Mouse (Mus musculus): Measurements from ENCODE around the gene Plod2. TPM values are rescaled to one million over a fixed set of nuclear protein-coding genes. Genes with fewer than 3 reads are reported as not detected.

Plod2 gene
- polyA plus RNA-seq (2012; ENCODE audit: insufficient read depth, insufficient read length, missing spikeins) = 1.3 and 1.9 TPM in 2 replicates

DNA sequence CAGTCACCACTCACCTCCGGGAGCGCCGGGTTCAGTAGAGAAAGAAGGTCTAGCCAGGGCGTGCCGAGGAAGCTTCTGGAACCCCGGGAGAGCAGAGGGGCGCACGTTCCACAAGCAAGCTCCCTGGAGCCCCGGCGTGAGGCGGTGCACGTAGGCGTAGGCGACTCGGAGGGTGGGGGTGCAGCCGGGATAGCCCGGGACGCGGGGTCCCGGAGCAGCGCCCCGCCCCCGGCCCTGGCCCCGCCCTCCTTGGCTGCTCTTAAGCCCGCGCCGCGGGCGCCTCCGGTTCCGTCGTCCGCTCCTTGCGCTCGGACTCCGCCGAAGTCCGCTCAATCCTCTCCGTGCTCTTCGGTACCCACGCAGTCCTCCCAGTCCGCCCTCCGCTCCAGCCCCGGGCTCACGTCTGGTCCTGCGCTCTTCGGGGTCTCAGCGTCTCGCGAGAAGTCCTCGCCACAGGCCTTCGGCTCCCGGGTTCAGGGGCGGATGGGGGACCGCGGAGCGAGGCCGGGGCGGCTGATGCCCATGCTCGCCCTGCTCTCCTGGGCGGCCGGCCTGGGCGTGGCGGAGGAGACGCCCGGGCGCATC is at the start of gene Plod2:
Gene Plod2, plus strand, starts transcription at position 247 of the 585 bp plus-strand sequence.
- peak within 1 kb of the TSS; percentile 44 for H3K27ac ChIP-seq (replicated peaks; ENCODE audit: low read depth, low read length)
- H3K4me1 ChIP-seq (ENCODE audit: control insufficient read depth, insufficient read depth, insufficient read length, low read length) = no peaks in the 10 kb centered on the region
- H3K4me3 ChIP-seq (ENCODE audit: insufficient read depth, low read depth, low read length) = peak within 1 kb of the TSS; percentile 70

DNA sequence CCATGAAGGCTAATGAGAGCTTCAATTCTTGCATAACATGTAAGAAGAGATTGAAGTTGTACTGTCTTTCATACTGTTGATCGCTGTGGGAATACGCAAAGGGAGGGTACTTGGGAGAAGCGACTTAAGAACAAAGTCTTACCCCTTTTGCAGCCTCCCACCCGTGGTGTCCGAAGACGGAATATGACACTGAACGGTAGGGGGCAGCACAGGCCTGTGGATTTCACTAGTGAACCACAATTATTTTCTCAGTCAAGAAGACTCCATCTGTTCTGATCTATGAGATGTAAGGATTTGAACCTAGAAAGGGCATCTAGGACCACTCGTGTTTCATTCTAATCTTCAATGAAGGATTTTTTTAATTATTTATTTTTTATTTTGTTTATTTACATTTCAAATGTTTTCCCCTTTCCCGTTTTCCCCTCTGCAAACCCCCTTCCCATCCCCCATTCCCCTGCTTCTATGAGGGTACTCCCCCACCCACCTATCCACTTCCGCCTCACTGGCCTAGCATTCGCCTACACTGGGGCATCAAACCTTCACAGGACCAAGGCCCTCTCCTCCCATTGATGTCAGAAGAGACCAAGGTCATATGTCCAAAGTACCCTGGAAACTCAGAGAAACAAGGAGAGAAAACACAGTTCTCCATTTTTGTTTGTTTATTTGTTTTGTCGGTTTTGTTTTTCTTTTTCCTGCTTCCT is 42.2 kb upstream of the Plod2 start:
- Histone ChIP-seq H3K27ac (replicated peaks; ENCODE audit: low read depth, low read length) (no peak overlapping the region), H3K4me1 (ENCODE audit: control insufficient read depth, insufficient read depth, insufficient read length, low read length) (no peaks in the 10 kb centered on the region), H3K4me3 (ENCODE audit: insufficient read depth, low read depth, low read length) (no peak overlapping the region)

- no peaks in the 10 kb centered on the region for H3K4me1 ChIP-seq (ENCODE audit: control insufficient read depth, insufficient read depth, insufficient read length, low read length)
- H3K27ac ChIP-seq (replicated peaks; ENCODE audit: low read depth, low read length) = no peak overlapping the region
- no peak overlapping the region for H3K4me3 ChIP-seq (ENCODE audit: insufficient read depth, low read depth, low read length)
These were observed 37.8 kb upstream of the Plod2 start for GRCm38 (mm10) chr9:92504256-92504655.

DNA sequence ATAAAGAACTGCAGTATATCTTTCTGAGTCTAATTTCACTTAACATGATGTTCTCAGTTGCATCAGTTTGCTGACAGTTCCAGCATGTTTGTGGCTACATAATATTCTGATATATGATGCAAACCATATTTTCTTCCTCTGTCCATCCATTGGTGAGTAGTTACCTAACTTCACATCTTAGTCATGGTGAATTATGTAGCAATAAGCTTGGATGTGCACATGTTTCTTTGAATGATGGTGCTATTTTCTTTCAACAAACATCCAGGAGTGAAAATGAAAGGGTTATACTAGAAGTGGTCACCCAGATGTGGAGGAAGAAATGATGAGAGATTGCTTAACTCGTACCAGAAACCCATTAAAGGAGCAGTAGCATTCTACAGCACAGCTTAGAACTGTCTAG is 37.1 kb upstream of the Plod2 start:
- Histone ChIP-seq H3K4me3 (ENCODE audit: insufficient read depth, low read depth, low read length) (no peak overlapping the region), H3K4me1 (ENCODE audit: control insufficient read depth, insufficient read depth, insufficient read length, low read length) (no peaks in the 10 kb centered on the region)

GRCm38 (mm10) chr9:92511696-92512095 is 30.3 kb upstream of the Plod2 start:
- Histone ChIP-seq H3K4me3 (ENCODE audit: insufficient read depth, low read depth, low read length) (no peak overlapping the region), H3K27ac (replicated peaks; ENCODE audit: low read depth, low read length) (no peak overlapping the region), H3K4me1 (ENCODE audit: control insufficient read depth, insufficient read depth, insufficient read length, low read length) (no peaks in the 10 kb centered on the region)

More for the DNA sequence above, 37.1 kb upstream of the Plod2 start:
- H3K27ac ChIP-seq (replicated peaks; ENCODE audit: low read depth, low read length) = no peak overlapping the region

DNA sequence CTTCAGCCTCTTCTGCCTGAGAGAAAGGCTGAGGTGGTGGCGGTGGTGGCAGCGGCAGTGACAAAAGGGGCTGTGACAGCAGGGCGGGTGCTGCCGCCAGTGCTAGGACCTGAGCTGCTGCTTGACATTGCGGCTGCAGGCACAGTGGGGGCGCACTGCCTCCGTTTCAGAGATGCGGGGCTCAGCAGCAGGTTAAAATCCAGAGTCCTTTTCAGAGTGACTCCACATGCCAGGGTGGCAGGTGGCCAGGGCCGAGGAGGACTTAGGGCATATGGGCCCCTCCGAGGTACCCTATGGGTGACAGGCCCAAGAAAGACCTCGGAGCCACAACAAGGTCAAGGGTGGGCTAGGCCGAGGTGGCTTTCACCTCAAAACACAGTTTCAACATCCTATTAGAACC is 25.0 kb upstream of the Plod2 start:
- H3K4me3 ChIP-seq (ENCODE audit: insufficient read depth, low read depth, low read length) = no peak overlapping the region
- no peak overlapping the region for H3K27ac ChIP-seq (replicated peaks; ENCODE audit: low read depth, low read length)
- H3K4me1 ChIP-seq (ENCODE audit: control insufficient read depth, insufficient read depth, insufficient read length, low read length) = no peaks in the 10 kb centered on the region

- no peaks in the 10 kb centered on the region for H3K4me1 ChIP-seq (ENCODE audit: control insufficient read depth, insufficient read depth, insufficient read length, low read length)
- H3K4me3 ChIP-seq (ENCODE audit: insufficient read depth, low read depth, low read length) = no peak overlapping the region
- H3K27ac ChIP-seq (replicated peaks; ENCODE audit: low read depth, low read length) = no peak overlapping the region
These were observed 21.3 kb upstream of the Plod2 start for GRCm38 (mm10) chr9:92520751-92521150.

GRCm38 (mm10) chr9:92524506-92524905 is 17.5 kb upstream of the Plod2 start:
- H3K4me1 ChIP-seq (ENCODE audit: control insufficient read depth, insufficient read depth, insufficient read length, low read length) = no peaks in the 10 kb centered on the region
- H3K27ac ChIP-seq (replicated peaks; ENCODE audit: low read depth, low read length) = no peak overlapping the region
- H3K4me3 ChIP-seq (ENCODE audit: insufficient read depth, low read depth, low read length) = no peak overlapping the region

GRCm38 (mm10) chr9:92530055-92530454 is 12.0 kb upstream of the Plod2 start:
- H3K27ac ChIP-seq (replicated peaks; ENCODE audit: low read depth, low read length) = no peak overlapping the region
- H3K4me1 ChIP-seq (ENCODE audit: control insufficient read depth, insufficient read depth, insufficient read length, low read length) = no peaks in the 10 kb centered on the region
- H3K4me3 ChIP-seq (ENCODE audit: insufficient read depth, low read depth, low read length) = no peak overlapping the region

GRCm38 (mm10) chr9:92537735-92538134 is 4.3 kb upstream of the Plod2 start:
- H3K27ac ChIP-seq (replicated peaks; ENCODE audit: low read depth, low read length) = no peak overlapping the region
- H3K4me1 ChIP-seq (ENCODE audit: control insufficient read depth, insufficient read depth, insufficient read length, low read length) = no peaks in the 10 kb centered on the region
- H3K4me3 ChIP-seq (ENCODE audit: insufficient read depth, low read depth, low read length) = no peak overlapping the region

- Histone ChIP-seq H3K27ac (replicated peaks; ENCODE audit: low read depth, low read length) (no peak overlapping the region), H3K4me1 (ENCODE audit: control insufficient read depth, insufficient read depth, insufficient read length, low read length) (no peaks in the 10 kb centered on the region), H3K4me3 (ENCODE audit: insufficient read depth, low read depth, low read length) (no peak overlapping the region)
These were observed 3.8 kb upstream of the Plod2 start for GRCm38 (mm10) chr9:92538216-92538615.

DNA sequence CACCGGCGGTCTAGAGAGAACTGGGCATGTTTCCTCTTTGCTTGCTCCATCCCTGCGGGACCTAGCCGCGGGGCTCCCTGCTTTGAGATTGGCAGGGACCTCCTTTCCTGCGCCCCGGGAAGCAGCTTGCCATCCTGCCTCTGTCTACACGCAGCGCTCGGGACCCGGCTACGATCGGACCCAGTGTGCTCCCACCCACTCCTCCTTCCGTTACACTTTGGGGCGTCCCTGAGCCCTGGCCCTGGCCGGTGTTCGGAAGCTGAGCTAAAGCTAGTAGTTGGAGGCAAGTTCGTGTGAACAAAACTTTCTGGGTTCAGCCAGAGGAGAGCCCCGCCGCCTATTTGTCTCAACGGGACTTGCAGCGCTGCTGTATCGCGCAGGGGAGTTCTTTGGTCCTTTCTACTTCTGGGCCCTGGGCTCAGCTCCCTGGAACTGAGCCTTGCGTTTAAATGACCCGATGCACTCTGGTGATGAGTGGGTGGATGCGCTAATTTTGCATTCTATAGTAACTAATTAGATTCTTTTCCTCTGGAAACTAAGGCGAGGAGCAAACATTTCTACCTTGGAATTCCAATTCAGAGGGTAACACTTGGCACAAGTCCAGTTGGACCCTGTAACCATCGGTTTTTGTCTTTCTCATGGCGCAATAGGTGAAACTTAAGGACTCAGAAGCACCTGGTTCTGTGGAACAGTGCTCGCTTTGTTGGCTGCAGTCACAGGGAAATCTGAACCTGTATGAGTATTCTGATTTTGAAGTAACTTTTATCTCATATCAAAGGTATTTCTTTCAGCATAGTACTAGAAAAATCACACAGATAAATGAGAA is 781 bp downstream of the Plod2 start:
- Histone ChIP-seq H3K27ac (replicated peaks; ENCODE audit: low read depth, low read length) (peak overlapping the region; percentile 44; the same call in 1 of the 2 replicates), H3K4me1 (ENCODE audit: control insufficient read depth, insufficient read depth, insufficient read length, low read length) (no peaks in the 10 kb centered on the region), H3K4me3 (ENCODE audit: insufficient read depth, low read depth, low read length) (peak overlapping the region; percentile 70)

DNA sequence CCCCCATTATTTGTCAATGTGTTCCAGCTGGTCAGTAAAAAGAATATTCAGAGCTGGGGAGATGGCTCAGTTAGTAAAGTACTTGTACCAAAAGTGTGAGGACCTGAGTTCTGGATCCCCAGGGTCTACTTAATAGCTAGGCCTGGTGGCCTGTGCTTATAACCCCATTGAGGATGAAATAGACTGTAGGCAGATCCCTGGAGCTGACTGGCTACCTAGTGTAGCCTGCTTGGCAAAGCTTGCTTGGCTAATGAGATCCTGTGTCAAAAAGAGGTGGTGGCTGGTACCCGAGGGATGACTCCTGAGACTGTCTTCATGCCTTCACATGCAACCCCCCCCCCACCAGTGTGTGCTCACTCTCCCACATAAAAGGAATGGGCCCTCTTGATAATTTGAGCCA is 2.1 kb downstream of the Plod2 start:
- Histone ChIP-seq H3K27ac (replicated peaks; ENCODE audit: low read depth, low read length) (no peak overlapping the region), H3K4me1 (ENCODE audit: control insufficient read depth, insufficient read depth, insufficient read length, low read length) (peaks cover 4% of the 10 kb centered on the region), H3K4me3 (ENCODE audit: insufficient read depth, low read depth, low read length) (no peak overlapping the region)

GRCm38 (mm10) chr9:92545021-92545420 is 3.0 kb downstream of the Plod2 start:
- Histone ChIP-seq H3K4me1 (ENCODE audit: control insufficient read depth, insufficient read depth, insufficient read length, low read length) (peaks cover 6% of the 10 kb centered on the region), H3K4me3 (ENCODE audit: insufficient read depth, low read depth, low read length) (no peak overlapping the region), H3K27ac (replicated peaks; ENCODE audit: low read depth, low read length) (no peak overlapping the region)

DNA sequence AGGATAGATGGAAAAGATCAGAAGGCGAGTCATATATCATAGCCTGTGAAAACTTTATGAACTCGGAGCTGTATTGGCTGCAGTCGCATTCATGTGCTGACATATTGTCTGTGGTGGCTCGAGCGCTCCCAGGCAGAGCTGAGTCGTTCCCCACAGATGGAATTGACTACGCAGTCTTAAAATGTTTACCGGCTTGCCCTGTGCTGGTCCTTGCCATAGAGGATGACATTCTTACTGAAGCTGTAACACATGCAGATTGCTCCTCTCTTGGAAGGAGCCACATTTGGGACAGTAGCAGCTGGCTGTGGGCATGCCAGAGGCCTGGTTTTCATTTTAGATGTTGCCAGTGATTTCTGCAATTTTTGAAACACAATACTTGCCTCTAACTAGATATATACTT is 4.4 kb downstream of the Plod2 start:
- Histone ChIP-seq H3K4me3 (ENCODE audit: insufficient read depth, low read depth, low read length) (no peak overlapping the region), H3K4me1 (ENCODE audit: control insufficient read depth, insufficient read depth, insufficient read length, low read length) (peaks cover 6% of the 10 kb centered on the region), H3K27ac (replicated peaks; ENCODE audit: low read depth, low read length) (no peak overlapping the region)
